31 mouse cellular contexts compared by ENCODE assay signal in genomic region chr6:118653331-118653730, GRCm38 (mm10).
"Had no signal": no experiment of that assay in that cellular context is flagged by ENCODE, and none has a peak within 500 bp of the region (broad histone marks: within the 10 kb centered on the region; RNA-seq: fewer than 3 reads in every experiment).

No protein-coding gene starts in this region.

- H3K4me1 ChIP-seq: limb, embryonic 10.5 days; limb, embryonic 12.5 days; limb, embryonic 15.5 days; liver, embryonic 13.5 days; liver, embryonic 15.5 days; lung, embryonic 15.5 days; midbrain, embryonic 10.5 days; midbrain, embryonic 12.5 days; midbrain, embryonic 13.5 days; midbrain, embryonic 15.5 days had no signal

- H3K27me3 ChIP-seq: limb, embryonic 12.5 days; limb, embryonic 13.5 days; limb, embryonic 15.5 days; liver, embryonic 12.5 days; liver, embryonic 13.5 days; liver, embryonic 15.5 days; lung, embryonic 15.5 days; midbrain, embryonic 12.5 days; midbrain, embryonic 13.5 days; midbrain, embryonic 15.5 days had no signal

- ATAC-seq: liver, embryonic 12.5 days; liver, postnatal 0 days; lung, postnatal 0 days; midbrain, embryonic 13.5 days; midbrain, embryonic 15.5 days; midbrain, embryonic 16.5 days had no signal

- H3K27ac ChIP-seq: left cerebral cortex, adult 2 months; limb, embryonic 10.5 days; limb, embryonic 12.5 days; limb, embryonic 13.5 days; limb, embryonic 15.5 days; liver, embryonic 12.5 days; liver, embryonic 13.5 days; liver, embryonic 14.5 days; liver, embryonic 15.5 days; lung, embryonic 15.5 days; macrophage; midbrain, embryonic 10.5 days; midbrain, embryonic 12.5 days; midbrain, embryonic 13.5 days; midbrain, embryonic 15.5 days had no signal

- H3K36me3 ChIP-seq: liver, embryonic 12.5 days; liver, embryonic 13.5 days; liver, embryonic 15.5 days; midbrain, embryonic 10.5 days; midbrain, embryonic 12.5 days had no signal

- H3K9ac ChIP-seq: limb, embryonic 12.5 days; limb, embryonic 13.5 days; limb, embryonic 15.5 days; liver, embryonic 12.5 days; liver, embryonic 13.5 days; liver, embryonic 14.5 days; liver, embryonic 15.5 days; liver, postnatal 0 days; lung, embryonic 14.5 days; lung, embryonic 15.5 days; midbrain, embryonic 12.5 days; midbrain, embryonic 13.5 days; midbrain, embryonic 15.5 days had no signal

- H3K4me3 ChIP-seq: left cerebral cortex, adult 2 months; limb, embryonic 10.5 days; limb, embryonic 12.5 days; limb, embryonic 13.5 days; limb, embryonic 15.5 days; liver, embryonic 12.5 days; liver, embryonic 13.5 days; liver, embryonic 15.5 days; lung, embryonic 15.5 days; megakaryocyte, embryonic 14.5 days; midbrain, embryonic 10.5 days; midbrain, embryonic 12.5 days; midbrain, embryonic 13.5 days; midbrain, embryonic 15.5 days; myocyte had no signal

- DNase-seq: left cerebral cortex, postnatal 4 days; liver; liver, embryonic 13.5 days; liver, postnatal 0 days; lung, adult 18-20 months; lung, adult 2 months; lung, embryonic 14.5 days; lung, postnatal 10 days; lung, postnatal 14 days; lung, postnatal 36 days; midbrain, embryonic 14.5 days had no signal

- H3K9me3 ChIP-seq: limb, embryonic 10.5 days; limb, embryonic 12.5 days; limb, embryonic 13.5 days; limb, embryonic 15.5 days; liver, embryonic 12.5 days; liver, embryonic 13.5 days; liver, embryonic 15.5 days; lung, embryonic 15.5 days; megakaryocyte, embryonic 14.5 days; midbrain, embryonic 10.5 days; midbrain, embryonic 12.5 days; midbrain, embryonic 13.5 days; midbrain, embryonic 15.5 days had no signal

- H3K4me2 ChIP-seq: limb, embryonic 12.5 days; limb, embryonic 13.5 days; limb, embryonic 15.5 days; liver, embryonic 11.5 days; liver, embryonic 12.5 days; liver, embryonic 13.5 days; liver, embryonic 15.5 days; lung, embryonic 14.5 days; lung, embryonic 15.5 days; midbrain, embryonic 11.5 days; midbrain, embryonic 12.5 days; midbrain, embryonic 13.5 days; midbrain, embryonic 15.5 days had no signal
